Mouse (Mus musculus) cerebellum, adult 8-10 months (tissue): ENCODE measurements around the gene Bag5.

Experiments
- DNase-seq: peaks from one replicate; pipeline ENCODE4 v3.0.0; 2022

Gene Bag5

GRCm38 (mm10) chr12:111732921-111733320 lies 19.9 kb upstream of the Bag5 start:
- no peak for DNase-seq

GRCm38 (mm10) chr12:111731822-111732807 lies 19.1 kb upstream of the Bag5 start:
- peak; percentile 90 for DNase-seq

- no peak for DNase-seq
Observed at GRCm38 (mm10) chr12:111727956-111728355, 14.9 kb upstream of the Bag5 start.

GRCm38 (mm10) chr12:111726122-111726463 lies 13.0 kb upstream of the Bag5 start:
- DNase-seq: no peak

- DNase-seq: peak; percentile 44
Observed at GRCm38 (mm10) chr12:111725338-111726121, 12.5 kb upstream of the Bag5 start.

GRCm38 (mm10) chr12:111724638-111725337 lies 11.7 kb upstream of the Bag5 start:
- peak; percentile 70 for DNase-seq

GRCm38 (mm10) chr12:111722654-111723053 lies 9.6 kb upstream of the Bag5 start:
- DNase-seq: peak; percentile 64

GRCm38 (mm10) chr12:111720222-111720621 lies 7.2 kb upstream of the Bag5 start:
- no peak for DNase-seq

GRCm38 (mm10) chr12:111718656-111719055 lies 5.6 kb upstream of the Bag5 start:
- peak; percentile 66 for DNase-seq

GRCm38 (mm10) chr12:111716505-111716904 lies 3.4 kb upstream of the Bag5 start:
- no peak for DNase-seq

GRCm38 (mm10) chr12:111713880-111714279 lies 823 bp upstream of the Bag5 start:
- DNase-seq: peak; percentile 11

GRCm38 (mm10) chr12:111712476-111712875 lies 581 bp downstream of the Bag5 start:
- DNase-seq: no peak

GRCm38 (mm10) chr12:111710091-111710490 lies 3.0 kb downstream of the Bag5 start:
- DNase-seq: no peak

- no peak for DNase-seq
Observed at GRCm38 (mm10) chr12:111708181-111708580, 4.9 kb downstream of the Bag5 start.

GRCm38 (mm10) chr12:111705186-111705973 lies 7.7 kb downstream of the Bag5 start:
- DNase-seq: no peak

- DNase-seq: no peak
Observed at GRCm38 (mm10) chr12:111704609-111705008, 8.4 kb downstream of the Bag5 start.

- DNase-seq: no peak
Observed at GRCm38 (mm10) chr12:111703301-111703700, 9.8 kb downstream of the Bag5 start.

- no peak for DNase-seq
Observed at GRCm38 (mm10) chr12:111700920-111701458, 12.1 kb downstream of the Bag5 start.

- DNase-seq: no peak
Observed at GRCm38 (mm10) chr12:111699542-111699941, 13.5 kb downstream of the Bag5 start.

GRCm38 (mm10) chr12:111698346-111698913 lies 14.6 kb downstream of the Bag5 start:
- peak; percentile 74 for DNase-seq

GRCm38 (mm10) chr12:111697708-111698107 lies 15.3 kb downstream of the Bag5 start:
- no peak for DNase-seq

- peak; percentile 88 for DNase-seq
Observed at GRCm38 (mm10) chr12:111696239-111696638, 16.8 kb downstream of the Bag5 start.
